Mouse (Mus musculus) spleen, postnatal 36 days (tissue): ENCODE data around the gene Relt.

Experiments used
- DNase-seq, 2 experiments: peaks; one replicate each; pipeline ENCODE4 v3.0.0; 2022; ENCODE audit warnings: low spot score in 2 of 2, mixed read lengths in 1 of 2

The Relt gene

GRCm38 (mm10) chr7:100876293-100876692, 13.0 kb upstream of the Relt start:
- DNase-seq: no peak

- no peak for DNase-seq
Measured at GRCm38 (mm10) chr7:100875822-100876221, 12.6 kb upstream of the Relt start.

GRCm38 (mm10) chr7:100873197-100873596, 10.0 kb upstream of the Relt start:
- DNase-seq: no peak

- no peak for DNase-seq
Measured at GRCm38 (mm10) chr7:100871892-100872291, 8.6 kb upstream of the Relt start.

- DNase-seq: no peak
Measured at GRCm38 (mm10) chr7:100871355-100871754, 8.1 kb upstream of the Relt start.

- no peak for DNase-seq
Measured at GRCm38 (mm10) chr7:100869877-100870629, 6.8 kb upstream of the Relt start.

GRCm38 (mm10) chr7:100868551-100868950, 5.3 kb upstream of the Relt start:
- peak; percentile 66 to 72 for DNase-seq

GRCm38 (mm10) chr7:100867561-100867960, 4.3 kb upstream of the Relt start:
- no peak for DNase-seq

GRCm38 (mm10) chr7:100866675-100867074, 3.4 kb upstream of the Relt start:
- peak; percentile 66 to 80 for DNase-seq

- no peak for DNase-seq
Measured at GRCm38 (mm10) chr7:100862353-100862752, 893 bp downstream of the Relt start.

GRCm38 (mm10) chr7:100861209-100861608, 2.0 kb downstream of the Relt start:
- DNase-seq: no peak

GRCm38 (mm10) chr7:100860450-100860849, 2.8 kb downstream of the Relt start:
- no peak for DNase-seq

- DNase-seq: peak; percentile 93 to 94
Measured at GRCm38 (mm10) chr7:100855795-100856573, 7.3 kb downstream of the Relt start.

- no peak for DNase-seq
Measured at GRCm38 (mm10) chr7:100855300-100855699, 7.9 kb downstream of the Relt start.

- DNase-seq: no peak
Measured at GRCm38 (mm10) chr7:100854861-100855260, 8.4 kb downstream of the Relt start.

GRCm38 (mm10) chr7:100854137-100854814, 9.0 kb downstream of the Relt start:
- DNase-seq: no peak

GRCm38 (mm10) chr7:100853396-100853795, 9.8 kb downstream of the Relt start:
- DNase-seq: peak; percentile 52 to 60

- no peak for DNase-seq
Measured at GRCm38 (mm10) chr7:100851481-100852356, 11.5 kb downstream of the Relt start.

GRCm38 (mm10) chr7:100849508-100849907, 13.7 kb downstream of the Relt start:
- no peak for DNase-seq

GRCm38 (mm10) chr7:100848744-100849143, 14.5 kb downstream of the Relt start:
- peak; percentile 68 to 74 for DNase-seq

GRCm38 (mm10) chr7:100847131-100847530, 16.1 kb downstream of the Relt start:
- peak in 1 of 2 experiments; percentile 1 for DNase-seq
